Mouse (Mus musculus) embryonic facial prominence, embryonic 12.5 days (tissue): ENCODE data around the gene Sart3. TPM values are rescaled to one million over a fixed set of nuclear protein-coding genes. Genes with fewer than 3 reads are reported as not detected.
A peak's percentile ranks its signal among the peaks of the same experiment; 100 is the strongest.

Experiments used
- ATAC-seq: fragments of 200-750 bp; cut with Nextera tagmentation; 2 replicates; pipeline ENCODE4 v1.8.0; 2017; ENCODE audit not compliant: insufficient number of reproducible peaks, insufficient read depth, low FRiP score, low TSS enrichment
- H3K27ac ChIP-seq: fragments of 300-500 bp; sonication (generic); 2 replicates; pipeline ENCODE4 v1.5.1; 2016; ENCODE audit warnings: mild to moderate bottlenecking
- H3K27me3 ChIP-seq: fragments of 300-500 bp; sonication (generic); 2 replicates; pipeline ENCODE4 v1.6.1; 2016; ENCODE audit warnings: mild to moderate bottlenecking, moderate library complexity
- H3K36me3 ChIP-seq: fragments of 300-500 bp; sonication (generic); 2 replicates; pipeline ENCODE4 v1.6.1; 2016; ENCODE audit warnings: mild to moderate bottlenecking
- H3K4me1 ChIP-seq: fragments of 300-500 bp; sonication (generic); 2 replicates; pipeline ENCODE4 v1.6.1; 2016
- H3K4me2 ChIP-seq: fragments of 300-500 bp; sonication (generic); replicated peaks from 2 replicates; pipeline ENCODE4 v1.6.1; 2016; ENCODE audit warnings: mild to moderate bottlenecking, moderate library complexity
- H3K4me3 ChIP-seq: fragments of 300-500 bp; sonication (generic); 2 replicates; pipeline ENCODE4 v1.5.1; 2016; ENCODE audit warnings: mild to moderate bottlenecking
- H3K9ac ChIP-seq: fragments of 300-500 bp; sonication (generic); 2 replicates; pipeline ENCODE4 v1.6.1; 2016; ENCODE audit warnings: mild to moderate bottlenecking, moderate library complexity
- H3K9me3 ChIP-seq: fragments of 300-500 bp; sonication (generic); 2 replicates; pipeline ENCODE4 v1.6.1; 2016; ENCODE audit warnings: mild to moderate bottlenecking, moderate library complexity
- WGBS: fragments of 180-500 bp; shearing (Covaris S2); methylation state at CpG from one replicate; pipeline ENCODE4 v1.1.7; 2016; 5-methylcytosine and 5-hydroxymethylcytosine counted together
- polyA plus RNA-seq: library from polyadenylated mRNA; unstranded; fragments of >200 nt; fragmentation: Nextera tagmentation; extraction: Ambion mirVana; gene quantifications from 2 replicates; pipeline ENCODE4 v1.2.1, GENCODE M21; 2016

Sart3 gene
- polyA plus RNA-seq, 1 experiment from 2014 or later, result 87.8 TPM

GRCm38 (mm10) chr5:113776896-113777226 is 4.6 kb upstream of the Sart3 start:
- Histone ChIP-seq H3K27me3 (no peaks in the 10 kb centered on the region), H3K4me3 (no peak overlapping the region), H3K9ac (no peak overlapping the region), H3K4me1 (peaks cover 14% of the 10 kb centered on the region), H3K9me3 (no peaks in the 10 kb centered on the region), H3K4me2 (no peak overlapping the region), H3K36me3 (peaks cover 33% of the 10 kb centered on the region), H3K27ac (no peak overlapping the region)
- WGBS, result 89% methylated on average over 8 of the region's 8 CpGs
- no peak for ATAC-seq

DNA sequence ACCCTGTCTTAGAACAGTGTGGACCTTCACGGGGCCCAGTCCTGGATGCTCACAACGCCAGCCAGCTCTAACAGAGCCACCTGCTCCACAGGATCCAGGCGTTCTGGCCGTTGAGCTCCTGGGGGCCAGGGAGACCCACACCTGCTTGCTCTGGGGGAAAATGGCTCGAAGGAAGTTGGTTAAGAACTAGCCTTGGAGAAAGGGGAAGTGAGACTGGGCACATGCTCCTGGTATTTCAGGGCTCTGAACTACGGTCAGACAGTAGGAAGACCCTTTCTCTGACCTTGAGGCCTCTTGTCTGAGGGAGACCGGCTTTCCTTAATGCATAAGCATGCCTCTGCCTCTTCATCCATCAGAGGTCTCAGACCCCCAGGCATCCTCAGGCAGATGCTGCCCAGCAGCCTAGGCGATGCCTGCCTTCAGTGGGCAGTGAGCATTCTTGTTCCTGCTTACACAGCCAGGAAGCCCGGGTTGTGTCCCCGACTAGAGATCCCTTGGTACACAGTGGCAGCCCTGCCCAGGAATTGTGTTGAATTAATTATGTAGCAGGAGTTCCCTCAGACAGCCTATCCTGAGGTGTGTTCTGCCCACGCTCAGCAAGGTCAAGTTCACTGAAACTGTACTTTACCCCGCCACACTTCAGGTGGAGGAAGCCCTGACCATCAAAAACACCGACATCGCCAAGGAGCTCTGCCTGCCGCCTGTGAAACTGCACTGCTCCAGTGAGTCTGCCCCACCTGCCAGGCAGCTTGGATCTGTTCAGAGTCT is 4.0 kb upstream of the Sart3 start:
- Histone ChIP-seq H3K4me2 (no peak overlapping the region), H3K4me3 (no peak overlapping the region), H3K9me3 (no peaks in the 10 kb centered on the region), H3K9ac (no peak overlapping the region), H3K27ac (no peak overlapping the region), H3K36me3 (peaks cover 33% of the 10 kb centered on the region), H3K4me1 (peaks cover 10% of the 10 kb centered on the region), H3K27me3 (no peaks in the 10 kb centered on the region)
- WGBS, result 90% methylated on average over 15 of the region's 15 CpGs
- no peak for ATAC-seq

GRCm38 (mm10) chr5:113775585-113775984 is 3.3 kb upstream of the Sart3 start:
- Histone ChIP-seq H3K9me3 (no peaks in the 10 kb centered on the region), H3K4me3 (no peak overlapping the region), H3K27me3 (no peaks in the 10 kb centered on the region), H3K27ac (no peak overlapping the region), H3K9ac (no peak overlapping the region), H3K4me2 (no peak overlapping the region), H3K4me1 (peaks cover 7% of the 10 kb centered on the region), H3K36me3 (peaks cover 33% of the 10 kb centered on the region)
- 91% methylated on average over 10 of the region's 10 CpGs for WGBS
- no peak for ATAC-seq

DNA sequence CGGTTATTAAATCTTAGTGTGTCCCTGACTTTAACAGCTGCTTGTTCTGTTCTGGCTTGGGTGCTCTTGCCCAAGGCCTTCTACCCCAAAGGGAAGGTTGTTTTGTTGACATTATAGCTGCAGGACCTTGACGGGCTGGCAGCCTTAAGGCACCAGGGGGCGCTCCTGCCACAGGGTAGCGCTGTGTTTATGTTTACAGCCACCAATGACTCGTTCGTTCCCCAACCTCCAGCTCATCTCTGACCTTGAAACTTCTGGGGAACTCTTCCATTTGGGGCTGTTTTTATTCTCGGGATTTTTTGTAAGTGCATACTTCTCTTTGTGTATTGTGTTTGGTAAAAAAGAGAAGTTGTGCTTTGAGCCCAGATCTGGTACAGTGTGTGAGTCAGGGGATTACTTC is 1.4 kb upstream of the Sart3 start:
- no peaks in the 10 kb centered on the region for H3K27me3 ChIP-seq
- 1% methylated on average over 7 of the region's 7 CpGs for WGBS
- ATAC-seq, result no peak

GRCm38 (mm10) chr5:113772905-113773519 is 702 bp upstream of the Sart3 start:
- Histone ChIP-seq H3K27ac (peak overlapping the region; percentile 99), H3K9ac (peak overlapping the region; percentile 73), H3K4me3 (peak overlapping the region; percentile 96), H3K27me3 (no peaks in the 10 kb centered on the region), H3K36me3 (peaks cover 44% of the 10 kb centered on the region), H3K4me1 (peaks cover 26% of the 10 kb centered on the region), H3K9me3 (no peaks in the 10 kb centered on the region), H3K4me2 (peak overlapping the region; percentile 95)
- 3% methylated on average over 36 of the region's 38 CpGs for WGBS
- peak; percentile 18; the same call in 1 of the 2 replicates for ATAC-seq

More for the DNA sequence above, 1.4 kb upstream of the Sart3 start:
- peak overlapping the region; percentile 95 for H3K4me2 ChIP-seq
- H3K9ac ChIP-seq, result peak overlapping the region; percentile 73
- no peaks in the 10 kb centered on the region for H3K9me3 ChIP-seq
- H3K36me3 ChIP-seq, result peaks cover 37% of the 10 kb centered on the region
- peak overlapping the region; percentile 96 for H3K4me3 ChIP-seq
- H3K27ac ChIP-seq, result no peak overlapping the region
- peaks cover 26% of the 10 kb centered on the region for H3K4me1 ChIP-seq

GRCm38 (mm10) chr5:113771213-113772162 is 822 bp downstream of the Sart3 start:
- Histone ChIP-seq H3K4me3 (peak overlapping the region; percentile 96), H3K27me3 (no peaks in the 10 kb centered on the region), H3K27ac (peak overlapping the region; percentile 99), H3K9me3 (no peaks in the 10 kb centered on the region), H3K36me3 (peaks cover 42% of the 10 kb centered on the region), H3K4me2 (peak overlapping the region; percentile 95), H3K4me1 (peaks cover 26% of the 10 kb centered on the region), H3K9ac (peak overlapping the region; percentile 96)
- WGBS, result under 1% methylated on average over 97 of the region's 97 CpGs
- peak; percentile 74 for ATAC-seq

DNA sequence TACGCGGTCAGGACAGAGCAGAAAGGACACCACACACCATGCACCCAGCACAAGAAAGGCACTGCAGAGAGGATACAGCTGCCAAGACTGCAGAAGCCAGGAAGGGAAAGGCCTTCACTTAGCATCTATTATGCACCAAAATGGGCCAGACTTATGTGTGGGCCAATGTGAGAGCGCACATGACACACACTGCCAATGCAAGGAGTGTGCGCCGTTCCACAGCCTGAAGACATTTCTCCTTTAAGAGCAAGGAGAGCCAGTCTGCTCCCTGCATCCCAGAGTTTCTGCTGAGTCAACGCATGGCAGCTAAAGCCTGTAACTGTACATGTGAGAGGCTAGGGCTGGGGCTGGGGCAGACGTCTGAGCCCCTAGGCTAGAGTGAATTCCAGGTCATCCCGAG is 3.5 kb downstream of the Sart3 start:
- no peak overlapping the region for H3K4me2 ChIP-seq
- peaks cover 35% of the 10 kb centered on the region for H3K36me3 ChIP-seq
- H3K27me3 ChIP-seq, result no peaks in the 10 kb centered on the region
- no peak overlapping the region for H3K27ac ChIP-seq
- no peak for ATAC-seq
- H3K4me1 ChIP-seq, result peaks cover 26% of the 10 kb centered on the region
- H3K9me3 ChIP-seq, result no peaks in the 10 kb centered on the region
- H3K9ac ChIP-seq, result no peak overlapping the region
- WGBS, result 86% methylated on average over 8 of the region's 8 CpGs
- H3K4me3 ChIP-seq, result no peak overlapping the region

DNA sequence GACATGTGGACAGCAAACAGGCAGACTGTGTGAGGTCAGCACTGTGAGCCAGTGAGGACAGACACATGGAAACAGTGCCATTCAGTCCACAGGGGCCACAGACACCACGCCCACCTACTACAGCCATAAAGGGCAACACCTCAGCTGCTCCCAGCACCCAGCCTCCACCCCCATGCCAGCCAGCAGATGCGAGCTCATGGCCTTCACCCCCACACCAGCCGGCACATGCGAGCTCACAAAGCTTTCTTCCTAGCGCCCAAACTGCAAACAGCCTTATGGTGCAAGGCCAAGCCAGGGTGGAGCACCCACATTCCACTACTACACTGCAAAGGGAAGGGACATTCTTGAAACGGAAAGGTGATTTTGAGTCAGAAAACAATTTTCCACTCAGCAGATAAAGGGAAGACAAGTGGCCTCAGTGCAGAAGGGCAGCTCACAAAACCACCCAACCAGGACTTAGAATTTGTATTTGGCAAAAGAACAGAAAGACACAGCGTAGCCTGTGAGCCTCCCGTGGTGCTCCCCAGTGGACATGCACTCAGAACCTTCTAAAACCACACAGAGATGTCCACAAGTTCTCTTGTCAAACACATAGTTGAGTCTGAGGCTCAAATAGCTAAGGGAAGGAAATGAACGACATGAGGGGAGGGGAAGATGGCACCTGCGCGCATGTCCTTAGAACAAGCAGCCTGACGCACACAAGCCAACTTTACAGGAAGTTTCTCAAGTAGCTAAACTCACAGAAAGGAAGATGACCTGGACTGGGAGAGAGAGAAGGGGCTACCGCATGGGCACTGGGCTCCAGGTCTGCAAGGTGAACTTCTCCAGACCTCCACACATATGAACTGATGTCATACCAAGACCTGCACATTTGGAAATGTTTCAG is 6.4 kb downstream of the Sart3 start:
- Histone ChIP-seq H3K4me2 (no peak overlapping the region), H3K9ac (no peak overlapping the region), H3K4me3 (no peak overlapping the region), H3K4me1 (peaks cover 20% of the 10 kb centered on the region), H3K36me3 (peaks cover 64% of the 10 kb centered on the region), H3K27ac (no peak overlapping the region), H3K9me3 (no peaks in the 10 kb centered on the region), H3K27me3 (no peaks in the 10 kb centered on the region)
- no peak for ATAC-seq
- 90% methylated on average over 13 of the region's 13 CpGs for WGBS

GRCm38 (mm10) chr5:113764426-113764825 is 7.9 kb downstream of the Sart3 start:
- Histone ChIP-seq H3K4me3 (no peak overlapping the region), H3K9ac (no peak overlapping the region), H3K27me3 (no peaks in the 10 kb centered on the region), H3K9me3 (no peaks in the 10 kb centered on the region), H3K4me2 (no peak overlapping the region), H3K36me3 (peaks cover 77% of the 10 kb centered on the region), H3K27ac (no peak overlapping the region), H3K4me1 (peaks cover 8% of the 10 kb centered on the region)
- ATAC-seq, result no peak
- WGBS, result 85% methylated on average over 7 of the region's 7 CpGs

DNA sequence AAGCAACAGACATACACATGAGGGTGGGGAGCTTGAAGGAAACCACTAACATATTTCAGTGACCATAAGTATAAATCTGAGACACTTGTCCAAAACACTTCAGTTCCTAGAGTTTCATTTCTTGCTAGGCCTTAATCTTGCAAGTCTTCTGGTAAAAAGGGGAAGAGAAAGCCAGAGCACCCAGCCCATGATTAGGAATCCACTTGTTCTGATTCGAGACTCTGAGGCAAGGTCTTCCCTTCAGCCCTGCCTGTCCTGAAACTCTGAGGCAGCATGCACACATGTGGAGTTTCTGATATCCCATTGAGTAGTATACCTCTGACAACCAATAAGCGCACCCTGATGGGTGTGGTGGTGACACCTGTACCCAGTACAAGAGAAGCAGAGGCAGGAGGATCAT is 10.7 kb downstream of the Sart3 start:
- Histone ChIP-seq H3K27ac (no peak overlapping the region), H3K9ac (no peak overlapping the region), H3K4me3 (no peak overlapping the region), H3K27me3 (no peaks in the 10 kb centered on the region), H3K4me2 (no peak overlapping the region), H3K4me1 (no peaks in the 10 kb centered on the region), H3K36me3 (peaks cover 85% of the 10 kb centered on the region), H3K9me3 (no peaks in the 10 kb centered on the region)
- 91% methylated on average over 2 of the region's 2 CpGs for WGBS
- no peak for ATAC-seq
